Mouse (Mus musculus) CH12.LX (cell line): ENCODE data around the gene Tcf25. TPM values are rescaled to one million over a fixed set of nuclear protein-coding genes. Genes with fewer than 3 reads are reported as not detected.
A peak's percentile ranks its signal among the peaks of the same experiment; 100 is the strongest.

Experiments used
- DNase-seq: peaks from one replicate; pipeline ENCODE4 v3.0.0-alpha.2; 2013; ENCODE audit errors: extremely low read depth
- H3K27ac ChIP-seq: 2 replicates; pipeline ENCODE4 v1.5.1; 2012; ENCODE audit warnings: low read depth, mild to moderate bottlenecking, control low read depth, moderate library complexity; ENCODE audit not compliant: insufficient read depth
- H3K27me3 ChIP-seq: replicated peaks from 2 replicates; pipeline ENCODE3; 2012; ENCODE audit warnings: inconsistent platforms
- H3K36me3 ChIP-seq, 2 experiments: replicated peaks in 1 of 2; 2 replicates each; pipeline versions ENCODE3 to v1.6.1; 2012; ENCODE audit warnings: inconsistent platforms in 1 of 2, low read length in 1 of 2, mild to moderate bottlenecking in 1 of 2, mixed read lengths in 1 of 2, moderate library complexity in 1 of 2; ENCODE audit not compliant: control insufficient read depth in 1 of 2, insufficient read depth in 1 of 2
- H3K4me1 ChIP-seq, 2 experiments: 2 replicates each; pipeline ENCODE4 v1.6.1; 2012; ENCODE audit warnings: inconsistent platforms in 1 of 2, moderate library complexity in 1 of 2; ENCODE audit not compliant: insufficient read depth in 2 of 2, control insufficient read depth in 1 of 2
- H3K4me2 ChIP-seq: 2 replicates; pipeline ENCODE4 v1.6.1; 2012; ENCODE audit warnings: low read depth, mild to moderate bottlenecking, control low read depth; ENCODE audit not compliant: poor library complexity, insufficient read depth, severe bottlenecking
- H3K4me3 ChIP-seq, 3 experiments: fragments of 150-350 bp in 1 of 3; sonication (generic) in 1 of 3; replicated peaks in 1 of 3; 2 replicates each; pipeline versions ENCODE3 to v1.5.1; 2011 to 2012; ENCODE audit warnings: low read depth in 2 of 3, low read length in 2 of 3, mild to moderate bottlenecking in 2 of 3, moderate library complexity in 2 of 3, control low read depth in 1 of 3, improper control_type of control experiment in 1 of 3, inconsistent platforms in 1 of 3, mixed read lengths in 1 of 3; ENCODE audit not compliant: poor library complexity in 1 of 3
- H3K79me2 ChIP-seq: replicated peaks from 2 replicates; pipeline ENCODE4 v1.6.1; 2012; ENCODE audit warnings: mild to moderate bottlenecking, moderate library complexity; ENCODE audit not compliant: control insufficient read depth, poor library complexity, insufficient read depth, severe bottlenecking; ENCODE audit errors: extremely low read depth
- H3K9ac ChIP-seq: 2 replicates; pipeline ENCODE4 v1.6.1; 2012; ENCODE audit warnings: low read depth, mild to moderate bottlenecking, control low read depth, moderate library complexity; ENCODE audit not compliant: insufficient read depth
- H3K9me3 ChIP-seq: replicated peaks from 2 replicates; pipeline ENCODE3; 2012; ENCODE audit warnings: low read length, inconsistent platforms, mixed read lengths
- BHLHE40 ChIP-seq: IDR thresholded peaks from 2 replicates; pipeline ENCODE4 v1.6.1; 2011; ENCODE audit warnings: mild to moderate bottlenecking, low read depth, low read length, improper control_type of control experiment
- CHD2 ChIP-seq: IDR thresholded peaks from 2 replicates; pipeline ENCODE4 v1.6.1; 2011; ENCODE audit warnings: low read length, improper control_type of control experiment
- E2F4 ChIP-seq: IDR thresholded peaks from 2 replicates; pipeline ENCODE4 v1.6.1; 2011; ENCODE audit warnings: low read depth, low read length, improper control_type of control experiment; ENCODE audit not compliant: insufficient replicate concordance
- ELF1 ChIP-seq: IDR thresholded peaks from 2 replicates; pipeline ENCODE4 v1.6.1; 2014; ENCODE audit warnings: low read depth, mild to moderate bottlenecking, inconsistent platforms, low read length, improper control_type of control experiment
- ETS1 ChIP-seq: conservative IDR thresholded peaks from 2 replicates; pipeline ENCODE4 v1.6.1; 2012; ENCODE audit warnings: low read depth, mild to moderate bottlenecking, inconsistent platforms, low read length, improper control_type of control experiment, moderate library complexity
- GABPA ChIP-seq: IDR thresholded peaks from 2 replicates; pipeline ENCODE4 v1.6.1; 2012; ENCODE audit warnings: low read depth, low read length, improper control_type of control experiment, inconsistent platforms; ENCODE audit not compliant: insufficient replicate concordance
- HCFC1 ChIP-seq: IDR thresholded peaks from 2 replicates; pipeline ENCODE4 v1.6.1; 2012; ENCODE audit warnings: low read depth, mild to moderate bottlenecking, inconsistent platforms, low read length, improper control_type of control experiment
- IRF4 ChIP-seq: IDR thresholded peaks from 2 replicates; pipeline ENCODE4 v1.6.1; 2014; ENCODE audit warnings: low read depth, mild to moderate bottlenecking, inconsistent platforms, low read length, improper control_type of control experiment
- JUND ChIP-seq: conservative IDR thresholded peaks from 2 replicates; pipeline ENCODE4 v1.6.1; 2011; ENCODE audit warnings: low read depth, low read length, improper control_type of control experiment
- KAT2A ChIP-seq: IDR thresholded peaks from 2 replicates; pipeline ENCODE4 v1.6.1; 2012; ENCODE audit warnings: low read length, improper control_type of control experiment, inconsistent platforms; ENCODE audit not compliant: insufficient replicate concordance
- MAFK ChIP-seq: IDR thresholded peaks from 2 replicates; pipeline ENCODE4 v1.6.1; 2011; ENCODE audit warnings: low read length, improper control_type of control experiment; ENCODE audit not compliant: insufficient replicate concordance
- MAX ChIP-seq: IDR thresholded peaks from 2 replicates; pipeline ENCODE4 v1.6.1; 2011; ENCODE audit warnings: low read length, improper control_type of control experiment
- MAZ ChIP-seq: IDR thresholded peaks from 2 replicates; pipeline ENCODE4 v1.6.1; 2012; ENCODE audit warnings: low read depth, mild to moderate bottlenecking, inconsistent platforms, low read length, improper control_type of control experiment, moderate library complexity
- MEF2A ChIP-seq: IDR thresholded peaks from 2 replicates; pipeline ENCODE4 v1.6.1; 2014; ENCODE audit warnings: low read depth, mild to moderate bottlenecking, inconsistent platforms, low read length, improper control_type of control experiment, borderline replicate concordance
- MYC ChIP-seq: IDR thresholded peaks from 2 replicates; pipeline ENCODE4 v1.6.1; 2011; ENCODE audit warnings: low read depth, mild to moderate bottlenecking, improper control_type of control experiment, low read length
- PAX5 ChIP-seq: IDR thresholded peaks from 2 replicates; pipeline ENCODE4 v1.6.1; 2012; ENCODE audit warnings: low read length, inconsistent platforms, mixed read lengths
- POLR2A ChIP-seq: IDR thresholded peaks from 2 replicates; pipeline ENCODE4 v1.6.1; 2011; ENCODE audit warnings: low read depth, mild to moderate bottlenecking, improper control_type of control experiment, low read length
- POLR2AphosphoS2 ChIP-seq: IDR thresholded peaks from 2 replicates; pipeline ENCODE4 v1.6.1; 2011; ENCODE audit warnings: low read depth, low read length, improper control_type of control experiment
- RCOR1 ChIP-seq: conservative IDR thresholded peaks from 2 replicates; pipeline ENCODE4 v1.6.1; 2012; ENCODE audit warnings: low read depth, mild to moderate bottlenecking, inconsistent platforms, low read length, improper control_type of control experiment
- SIN3A ChIP-seq: IDR thresholded peaks from 2 replicates; pipeline ENCODE4 v1.6.1; 2012; ENCODE audit warnings: low read length, improper control_type of control experiment, inconsistent platforms
- TBP ChIP-seq: conservative IDR thresholded peaks from 2 replicates; pipeline ENCODE4 v1.6.1; 2011; ENCODE audit warnings: low read depth, low read length, improper control_type of control experiment
- UBTF ChIP-seq: IDR thresholded peaks from 2 replicates; pipeline ENCODE4 v1.6.1; 2012; ENCODE audit warnings: low read depth, mild to moderate bottlenecking, inconsistent platforms, low read length, improper control_type of control experiment, moderate library complexity
- USF1 ChIP-seq: IDR thresholded peaks from 2 replicates; pipeline ENCODE4 v1.6.1; 2014; ENCODE audit warnings: low read depth, mild to moderate bottlenecking, inconsistent platforms, low read length, improper control_type of control experiment
- ZC3H11A ChIP-seq: IDR thresholded peaks from 2 replicates; pipeline ENCODE4 v1.6.1; 2012; ENCODE audit warnings: low read depth, mild to moderate bottlenecking, inconsistent platforms, low read length, improper control_type of control experiment
- ZKSCAN1 ChIP-seq: IDR thresholded peaks from 2 replicates; pipeline ENCODE4 v1.6.1; 2012; ENCODE audit warnings: low read depth, inconsistent platforms, low read length, improper control_type of control experiment, borderline replicate concordance
- ZMIZ1 ChIP-seq: IDR thresholded peaks from 2 replicates; pipeline ENCODE4 v1.6.1; 2012; ENCODE audit warnings: low read depth, mild to moderate bottlenecking, inconsistent platforms, low read length, improper control_type of control experiment
- dilution Hi-C: fragments of 300-500 bp; cut with MboI; formaldehyde crosslinking; loops from 2 replicates; pipeline ENCODE4 v1.14.3; 2020; ENCODE audit warnings: low sequenced_read_pairs; ENCODE audit not compliant: extremely low pct_unique_long_range_greater_than_20kb, extremely low pct_ligation_motif_present
- in situ Hi-C: fragments of 300-500 bp; cut with MboI; formaldehyde crosslinking; loops from 3 replicates; pipeline ENCODE4 v1.14.3; 2019; ENCODE audit warnings: low sequenced_read_pairs, low pct_ligation_motif_present, low pct_unique_long_range_greater_than_20kb, mixed read lengths
- polyA plus RNA-seq: library from polyadenylated mRNA; unstranded; fragments of >175 nt; gene quantifications from 2 replicates; pipeline ENCODE4 v1.2.1, GENCODE M21; 2012; ENCODE audit warnings: low read depth; ENCODE audit not compliant: insufficient read length
- total RNA-seq, 2 experiments: library from RNA; depleted of rRNA; stranded (reverse); fragments of 300-350 nt in 1 of 2; fragments of >200 nt in 1 of 2; gene quantifications; 2 replicates each; pipeline ENCODE4 v1.2.3; 2012 to 2014

The Tcf25 gene
- total and polyA plus RNA-seq, 3 experiments, result 168 to 393 (median 207) TPM

- DNase-seq, result no peak
- in situ Hi-C loops (no loop called here), dilution Hi-C loops (no loop called here)
- Histone ChIP-seq H3K4me2 (peak overlapping the region; percentile 60), H3K27ac (no peak overlapping the region), H3K4me3 (peak overlapping the region in 2 of 3 experiments; percentile 59 to 83), H3K4me1 (peaks cover 8 to 33% of the 10 kb centered on the region in 2 experiments), H3K27me3 (peaks cover 42% of the 10 kb centered on the region), H3K9me3 (no peaks in the 10 kb centered on the region), H3K79me2 (no peaks in the 10 kb centered on the region), H3K36me3 (no peaks in the 10 kb centered on the region), H3K9ac (no peak overlapping the region)
- no peak for TF ChIP-seq ZC3H11A
- TF ChIP-seq MAZ, result no peak
- no peak for TF ChIP-seq USF1
- no peak for TF ChIP-seq ZKSCAN1
- TF ChIP-seq HCFC1, result no peak
- no peak for TF ChIP-seq TBP
- TF ChIP-seq MYC, result no peak
- no peak for TF ChIP-seq SIN3A
- TF ChIP-seq PAX5, result no peak
- TF ChIP-seq MAX, result no peak
- no peak for TF ChIP-seq POLR2A
- no peak for TF ChIP-seq MEF2A
- TF ChIP-seq RCOR1, result no peak
- no peak for TF ChIP-seq ZMIZ1
- no peak for TF ChIP-seq BHLHE40
- TF ChIP-seq KAT2A, result no peak
- TF ChIP-seq CHD2, result no peak
- no peak for TF ChIP-seq JUND
- no peak for TF ChIP-seq ELF1
- TF ChIP-seq E2F4, result no peak
These were observed 40.4 kb upstream of the Tcf25 start for GRCm38 (mm10) chr8:123333091-123333587.

- H3K9ac ChIP-seq, result no peak overlapping the region
- DNase-seq, result no peak
- dilution Hi-C loops (no loop called here), in situ Hi-C loops (no loop called here)
- no peak overlapping the region for H3K4me2 ChIP-seq
- H3K9me3 ChIP-seq, result no peaks in the 10 kb centered on the region
- peaks cover 8 to 33% of the 10 kb centered on the region in 2 experiments for H3K4me1 ChIP-seq
- no peak overlapping the region for H3K27ac ChIP-seq
- TF ChIP-seq BHLHE40, result no peak
- no peak for TF ChIP-seq ETS1
- TF ChIP-seq CHD2, result no peak
- TF ChIP-seq ZC3H11A, result no peak
- TF ChIP-seq TBP, result no peak
- no peak for TF ChIP-seq UBTF
- TF ChIP-seq GABPA, result no peak
- TF ChIP-seq POLR2AphosphoS2, result no peak
- TF ChIP-seq ZMIZ1, result no peak
- no peak for TF ChIP-seq MAFK
- TF ChIP-seq IRF4, result no peak
- no peak overlapping the region for H3K4me3 ChIP-seq
- no peaks in the 10 kb centered on the region for H3K36me3 ChIP-seq
- H3K27me3 ChIP-seq, result peaks cover 42% of the 10 kb centered on the region
- no peaks in the 10 kb centered on the region for H3K79me2 ChIP-seq
These were observed 39.7 kb upstream of the Tcf25 start for GRCm38 (mm10) chr8:123333864-123334263.
